Mouse (Mus musculus): ENCODE measurements around the gene Eif2ak1. TPM values are rescaled to one million over a fixed set of nuclear protein-coding genes. Genes with fewer than 3 reads are reported as not detected.

The Eif2ak1 gene
- polyA plus RNA-seq, 1 experiment from 2014 or later: 42.8 TPM

DNA sequence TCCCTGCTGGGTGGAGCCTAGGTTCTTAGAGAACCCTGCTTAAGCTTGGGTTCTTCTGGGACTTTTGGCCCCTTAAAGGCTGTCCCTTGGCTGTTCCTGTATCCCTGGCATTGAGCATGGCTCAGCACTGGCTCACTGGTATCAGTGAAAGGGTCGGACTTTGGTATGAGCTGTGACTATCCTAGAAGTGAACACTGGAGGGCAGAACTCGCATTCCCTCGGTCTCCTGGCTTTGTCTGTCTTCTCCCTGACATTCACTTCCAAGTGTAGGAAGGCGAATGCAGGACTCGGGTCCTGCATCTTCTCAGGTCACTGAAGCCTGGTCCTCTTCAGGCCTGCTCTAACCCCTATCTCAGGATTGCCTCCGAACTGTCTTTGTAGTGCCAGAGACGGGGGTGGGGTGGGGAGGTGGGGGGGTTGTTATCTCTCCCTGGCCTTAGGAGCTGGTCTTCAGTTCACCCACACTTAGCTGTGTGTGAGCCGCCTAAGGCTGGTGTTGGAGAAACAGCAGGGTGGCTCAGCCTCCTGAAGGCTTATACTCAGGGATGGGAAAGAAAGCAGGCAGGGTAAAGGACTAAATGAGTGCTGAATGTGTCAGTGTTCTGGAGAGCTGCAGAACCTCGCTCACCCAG lies 74.8 kb downstream of the Eif2ak1 start:
- Histone ChIP-seq H3K27ac (ENCODE audit: low read length) (no peak overlapping the region), H3K36me3 (ENCODE audit: control insufficient read depth, insufficient read depth, low read length) (peaks cover 22% of the 10 kb centered on the region), H3K4me3 (ENCODE audit: low read depth, low read length) (no peak overlapping the region), H3K9ac (ENCODE audit: low read depth, low read length) (no peak overlapping the region), H3K9me3 (replicated peaks; ENCODE audit: control insufficient read depth, low read length, poor library complexity, severe bottlenecking) (no peaks in the 10 kb centered on the region), H3K4me2 (ENCODE audit: low read length) (no peak overlapping the region), H3K4me1 (ENCODE audit: control insufficient read depth, insufficient read depth, low read length) (no peaks in the 10 kb centered on the region), H3K27me3 (ENCODE audit: control insufficient read depth, insufficient read depth, low read depth, low read length) (no peaks in the 10 kb centered on the region)
- WGBS: 81% methylated on average over 9 of the region's 9 CpGs
- no peak for ATAC-seq

GRCm38 (mm10) chr5:143893396-143893795 lies 75.8 kb downstream of the Eif2ak1 start:
- no peak overlapping the region for H3K4me3 ChIP-seq (ENCODE audit: low read depth, low read length)
- no peak for ATAC-seq
- no peak overlapping the region for H3K9ac ChIP-seq (ENCODE audit: low read depth, low read length)
- H3K36me3 ChIP-seq (ENCODE audit: control insufficient read depth, insufficient read depth, low read length): peaks cover 22% of the 10 kb centered on the region
- 89% methylated on average over 5 of the region's 5 CpGs for WGBS
- H3K27ac ChIP-seq (ENCODE audit: low read length): no peak overlapping the region
- no peaks in the 10 kb centered on the region for H3K27me3 ChIP-seq (ENCODE audit: control insufficient read depth, insufficient read depth, low read depth, low read length)
- no peaks in the 10 kb centered on the region for H3K9me3 ChIP-seq (replicated peaks; ENCODE audit: control insufficient read depth, low read length, poor library complexity, severe bottlenecking)
- H3K4me2 ChIP-seq (ENCODE audit: low read length): no peak overlapping the region
- no peaks in the 10 kb centered on the region for H3K4me1 ChIP-seq (ENCODE audit: control insufficient read depth, insufficient read depth, low read length)

- 88% methylated on average over 14 of the region's 14 CpGs for WGBS
- ATAC-seq: no peak
- Histone ChIP-seq H3K4me3 (ENCODE audit: low read depth, low read length) (no peak within 1 kb of the TSS), H3K9me3 (replicated peaks; ENCODE audit: control insufficient read depth, low read length, poor library complexity, severe bottlenecking) (no peaks in the 10 kb centered on the region), H3K36me3 (ENCODE audit: control insufficient read depth, insufficient read depth, low read length) (peaks cover 32% of the 10 kb centered on the region), H3K9ac (ENCODE audit: low read depth, low read length) (no peak within 1 kb of the TSS), H3K4me1 (ENCODE audit: control insufficient read depth, insufficient read depth, low read length) (no peaks in the 10 kb centered on the region), H3K27me3 (ENCODE audit: control insufficient read depth, insufficient read depth, low read depth, low read length) (no peaks in the 10 kb centered on the region), H3K4me2 (ENCODE audit: low read length) (no peak within 1 kb of the TSS), H3K27ac (ENCODE audit: low read length) (no peak within 1 kb of the TSS)
Measured at GRCm38 (mm10) chr5:143897635-143898330, 80.2 kb downstream of the Eif2ak1 start, which contains the start of gene Ankrd61. Gene Ankrd61, minus strand, starts transcription at chr5:143897685.

DNA sequence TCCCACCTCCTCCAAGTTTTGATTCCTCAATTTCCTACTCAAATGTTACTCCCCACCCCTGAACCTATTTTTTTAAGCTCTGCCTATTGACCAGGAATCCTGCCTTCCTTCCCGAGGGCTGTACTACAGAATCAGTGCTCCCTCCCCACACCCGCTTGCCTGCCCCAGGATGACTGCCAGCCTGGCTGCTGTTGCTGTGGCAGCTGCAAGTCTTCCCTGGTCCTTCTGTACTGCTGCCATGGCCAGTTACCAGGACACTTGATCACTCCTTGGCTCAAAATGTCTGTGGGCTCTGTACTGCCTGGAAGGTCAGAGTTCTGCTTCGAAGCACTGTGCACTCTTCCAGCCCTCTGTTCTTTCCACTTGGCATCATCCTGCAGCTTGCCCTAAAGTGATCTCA lies 84.5 kb downstream of the Eif2ak1 start:
- H3K27ac ChIP-seq (ENCODE audit: low read length): no peak overlapping the region
- WGBS: 80% methylated on average over 3 of the region's 3 CpGs

GRCm38 (mm10) chr5:143903813-143904212 lies 86.2 kb downstream of the Eif2ak1 start:
- 91% methylated on average over 4 of the region's 4 CpGs for WGBS
- H3K4me1 ChIP-seq (ENCODE audit: control insufficient read depth, insufficient read depth, low read length): peaks cover 7% of the 10 kb centered on the region

More for the DNA sequence above, 84.5 kb downstream of the Eif2ak1 start:
- Histone ChIP-seq H3K9ac (ENCODE audit: low read depth, low read length) (no peak overlapping the region), H3K9me3 (replicated peaks; ENCODE audit: control insufficient read depth, low read length, poor library complexity, severe bottlenecking) (no peaks in the 10 kb centered on the region), H3K4me1 (ENCODE audit: control insufficient read depth, insufficient read depth, low read length) (no peaks in the 10 kb centered on the region), H3K4me3 (ENCODE audit: low read depth, low read length) (no peak overlapping the region), H3K36me3 (ENCODE audit: control insufficient read depth, insufficient read depth, low read length) (peaks cover 38% of the 10 kb centered on the region), H3K4me2 (ENCODE audit: low read length) (no peak overlapping the region), H3K27me3 (ENCODE audit: control insufficient read depth, insufficient read depth, low read depth, low read length) (no peaks in the 10 kb centered on the region)
- ATAC-seq: no peak

DNA sequence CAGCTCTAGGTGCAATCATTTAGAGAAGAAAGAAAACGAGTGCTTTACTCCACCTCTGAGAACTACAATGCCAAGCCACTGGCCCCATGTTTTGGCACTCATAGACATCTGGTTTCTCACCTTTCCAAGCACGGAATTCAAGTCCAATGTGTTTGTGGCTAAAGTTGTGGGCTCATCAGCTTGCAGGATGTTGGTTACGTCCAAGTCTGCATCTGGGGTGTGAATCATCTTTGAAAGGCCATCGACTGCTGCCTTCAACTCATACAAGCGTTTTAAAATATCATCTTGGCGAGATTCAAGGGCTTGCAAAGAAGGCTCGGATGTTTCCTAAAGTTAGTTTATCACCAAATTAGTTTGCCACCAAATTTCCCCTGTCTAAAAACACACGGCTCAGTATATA lies 88.8 kb downstream of the Eif2ak1 start:
- peaks cover 19% of the 10 kb centered on the region for H3K4me1 ChIP-seq (ENCODE audit: control insufficient read depth, insufficient read depth, low read length)
- H3K4me2 ChIP-seq (ENCODE audit: low read length): no peak overlapping the region
- peaks cover 31% of the 10 kb centered on the region for H3K36me3 ChIP-seq (ENCODE audit: control insufficient read depth, insufficient read depth, low read length)
- no peak overlapping the region for H3K4me3 ChIP-seq (ENCODE audit: low read depth, low read length)
- ATAC-seq: no peak
- WGBS: 87% methylated on average over 8 of the region's 8 CpGs
- H3K27ac ChIP-seq (ENCODE audit: low read length): no peak overlapping the region
- no peak overlapping the region for H3K9ac ChIP-seq (ENCODE audit: low read depth, low read length)
- H3K27me3 ChIP-seq (ENCODE audit: control insufficient read depth, insufficient read depth, low read depth, low read length): no peaks in the 10 kb centered on the region
- no peaks in the 10 kb centered on the region for H3K9me3 ChIP-seq (replicated peaks; ENCODE audit: control insufficient read depth, low read length, poor library complexity, severe bottlenecking)

More at GRCm38 (mm10) chr5:143903813-143904212, 86.2 kb downstream of the Eif2ak1 start:
- H3K27ac ChIP-seq (ENCODE audit: low read length): no peak overlapping the region
- no peak overlapping the region for H3K9ac ChIP-seq (ENCODE audit: low read depth, low read length)
- no peaks in the 10 kb centered on the region for H3K27me3 ChIP-seq (ENCODE audit: control insufficient read depth, insufficient read depth, low read depth, low read length)
- H3K36me3 ChIP-seq (ENCODE audit: control insufficient read depth, insufficient read depth, low read length): peaks cover 33% of the 10 kb centered on the region
- ATAC-seq: no peak
- H3K9me3 ChIP-seq (replicated peaks; ENCODE audit: control insufficient read depth, low read length, poor library complexity, severe bottlenecking): no peaks in the 10 kb centered on the region
- no peak overlapping the region for H3K4me3 ChIP-seq (ENCODE audit: low read depth, low read length)
- H3K4me2 ChIP-seq (ENCODE audit: low read length): no peak overlapping the region

GRCm38 (mm10) chr5:143908926-143909325 lies 91.3 kb downstream of the Eif2ak1 start:
- Histone ChIP-seq H3K27me3 (ENCODE audit: control insufficient read depth, insufficient read depth, low read depth, low read length) (no peaks in the 10 kb centered on the region), H3K36me3 (ENCODE audit: control insufficient read depth, insufficient read depth, low read length) (peaks cover 11% of the 10 kb centered on the region), H3K4me3 (ENCODE audit: low read depth, low read length) (peak overlapping the region; percentile 66), H3K4me2 (ENCODE audit: low read length) (peak overlapping the region; percentile 90), H3K9ac (ENCODE audit: low read depth, low read length) (peak overlapping the region; percentile 71), H3K4me1 (ENCODE audit: control insufficient read depth, insufficient read depth, low read length) (peaks cover 19% of the 10 kb centered on the region), H3K27ac (ENCODE audit: low read length) (peak overlapping the region; percentile 88), H3K9me3 (replicated peaks; ENCODE audit: control insufficient read depth, low read length, poor library complexity, severe bottlenecking) (no peaks in the 10 kb centered on the region)
- ATAC-seq: peak; percentile 10; the same call in 1 of the 2 replicates
- WGBS: 3% methylated on average over 9 of the region's 9 CpGs

- peak within 1 kb of the TSS; percentile 66 for H3K4me3 ChIP-seq (ENCODE audit: low read depth, low read length)
- H3K27ac ChIP-seq (ENCODE audit: low read length): peak within 1 kb of the TSS; percentile 88
- WGBS: under 1% methylated on average over 70 of the region's 70 CpGs
- H3K9ac ChIP-seq (ENCODE audit: low read depth, low read length): peak within 1 kb of the TSS; percentile 71
- peaks cover 19% of the 10 kb centered on the region for H3K4me1 ChIP-seq (ENCODE audit: control insufficient read depth, insufficient read depth, low read length)
- H3K4me2 ChIP-seq (ENCODE audit: low read length): peak within 1 kb of the TSS; percentile 90
- peak; percentile 100 for ATAC-seq
- H3K36me3 ChIP-seq (ENCODE audit: control insufficient read depth, insufficient read depth, low read length): peaks cover 9% of the 10 kb centered on the region
- H3K27me3 ChIP-seq (ENCODE audit: control insufficient read depth, insufficient read depth, low read depth, low read length): no peaks in the 10 kb centered on the region
- H3K9me3 ChIP-seq (replicated peaks; ENCODE audit: control insufficient read depth, low read length, poor library complexity, severe bottlenecking): no peaks in the 10 kb centered on the region
Measured at GRCm38 (mm10) chr5:143909417-143910400, 92.1 kb downstream of the Eif2ak1 start, which contains the start of the genes Aimp2 and Pms2. Gene Aimp2, minus strand, starts transcription at chr5:143909847. Gene Pms2, plus strand, starts transcription at chr5:143909964.
